In the genomic region with DNA sequence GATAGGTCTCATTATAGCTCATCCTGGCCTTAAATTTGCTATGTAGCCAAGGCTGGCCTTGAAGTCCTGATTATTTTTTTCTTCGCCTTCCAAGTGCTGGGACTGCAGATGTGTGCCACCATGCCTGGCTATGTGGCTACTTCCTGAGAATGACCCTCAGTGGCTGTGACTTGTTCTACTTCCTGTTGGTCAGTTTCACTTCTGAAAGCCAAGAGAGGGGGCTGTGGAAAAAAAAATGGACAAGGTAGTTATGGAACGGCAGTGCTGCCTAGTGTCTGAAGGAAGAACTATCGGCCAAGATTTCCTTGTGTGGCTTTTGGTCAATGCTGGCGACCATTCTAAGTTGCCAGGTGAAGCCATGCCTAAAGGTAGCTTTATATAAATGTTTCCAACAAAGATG, we compare ENCODE assay signal across 31 mouse cellular contexts. TPM values are rescaled to one million over a fixed set of nuclear protein-coding genes. Genes with fewer than 3 reads are reported as not detected.
DNase-seq lines count a peak whose midpoint lies in the region; ATAC-seq and TF ChIP-seq lines count a peak whose summit lies in the region.
"Had no signal": no experiment of that assay in that cellular context is flagged by ENCODE, and none has a peak within 500 bp of the region (broad histone marks: within the 10 kb centered on the region; RNA-seq: fewer than 3 reads in every experiment).

No protein-coding gene starts in this region.

- TF ChIP-seq CTCF in liver, postnatal 0 days (IDR thresholded peaks at IDR 0.05; ENCODE audit: low read depth): peak; percentile 21; the same call in 1 of the 2 replicates

- ATAC-seq in liver, embryonic 12.5 days: no peak
- ATAC-seq in liver, embryonic 11.5 days (replicated peaks; ENCODE audit: low FRiP score): no peak
- no peak for ATAC-seq in liver, postnatal 0 days
- ATAC-seq: forebrain, embryonic 16.5 days had no signal

- H3K27me3 ChIP-seq in heart, embryonic 10.5 days (ENCODE audit: insufficient read depth, poor library complexity, severe bottlenecking): no peaks in the 10 kb centered on the region
- no peaks in the 10 kb centered on the region for H3K27me3 ChIP-seq in liver, embryonic 12.5 days (replicated peaks)
- H3K27me3 ChIP-seq in liver, embryonic 11.5 days (replicated peaks; ENCODE audit: control insufficient read depth, insufficient read depth, low read length): no peaks in the 10 kb centered on the region
- no peaks in the 10 kb centered on the region for H3K27me3 ChIP-seq in liver, postnatal 0 days (ENCODE audit: insufficient read depth, low read length)
- H3K27me3 ChIP-seq: embryonic facial prominence, embryonic 13.5 days; heart, embryonic 15.5 days; hindbrain, embryonic 13.5 days; neural tube, embryonic 12.5 days; stomach, embryonic 15.5 days had no signal

- H3K9ac ChIP-seq in liver, embryonic 12.5 days: no peak overlapping the region
- H3K9ac ChIP-seq in liver, embryonic 11.5 days (ENCODE audit: low read depth, low read length): no peak overlapping the region
- H3K9ac ChIP-seq in liver, postnatal 0 days (replicated peaks): no peak overlapping the region
- H3K9ac ChIP-seq: embryonic facial prominence, embryonic 13.5 days; heart, embryonic 15.5 days; hindbrain, embryonic 13.5 days; lung, embryonic 14.5 days; neural tube, embryonic 12.5 days; stomach, embryonic 15.5 days had no signal

- peaks cover 23% of the 10 kb centered on the region for H3K36me3 ChIP-seq in heart, embryonic 10.5 days
- peaks cover 84% of the 10 kb centered on the region for H3K36me3 ChIP-seq in liver, embryonic 12.5 days
- peaks cover 5% of the 10 kb centered on the region; the same call in 1 of the 2 replicates for H3K36me3 ChIP-seq in liver, embryonic 11.5 days (ENCODE audit: control insufficient read depth, insufficient read depth, low read length)
- H3K36me3 ChIP-seq in liver, postnatal 0 days (replicated peaks; ENCODE audit: insufficient read depth, low read length): peaks cover 32% of the 10 kb centered on the region

- WGBS in heart, embryonic 10.5 days: 86% methylated on average over 4 of the region's 4 CpGs
- 84% methylated on average over 4 of the region's 4 CpGs for WGBS in liver, embryonic 12.5 days (ENCODE audit: insufficient replicate concordance)
- WGBS in liver, embryonic 11.5 days: 82% methylated on average over 4 of the region's 4 CpGs
- WGBS in liver, postnatal 0 days (ENCODE audit: insufficient replicate concordance): 86% methylated on average over 4 of the region's 4 CpGs

- no peak overlapping the region for H3K4me3 ChIP-seq in heart, embryonic 10.5 days
- H3K4me3 ChIP-seq in liver, embryonic 12.5 days: no peak overlapping the region
- H3K4me3 ChIP-seq in liver, embryonic 11.5 days (ENCODE audit: low read depth, low read length): no peak overlapping the region
- no peak overlapping the region for H3K4me3 ChIP-seq in liver, postnatal 0 days (ENCODE audit: low read depth, low read length)
- H3K4me3 ChIP-seq: embryonic facial prominence, embryonic 13.5 days; forebrain, embryonic 10.5 days; heart, embryonic 15.5 days; hindbrain, embryonic 13.5 days; myocyte; neural tube, embryonic 12.5 days; stomach, embryonic 15.5 days had no signal

- no peaks in the 10 kb centered on the region for H3K9me3 ChIP-seq in heart, embryonic 10.5 days
- no peaks in the 10 kb centered on the region for H3K9me3 ChIP-seq in liver, embryonic 12.5 days (replicated peaks)
- no peaks in the 10 kb centered on the region for H3K9me3 ChIP-seq in liver, embryonic 11.5 days (ENCODE audit: control insufficient read depth, low read length)
- no peaks in the 10 kb centered on the region for H3K9me3 ChIP-seq in liver, postnatal 0 days (ENCODE audit: low read length)
- H3K9me3 ChIP-seq: embryonic facial prominence, embryonic 13.5 days; forebrain, embryonic 10.5 days; heart, embryonic 15.5 days; hindbrain, embryonic 13.5 days; neural tube, embryonic 12.5 days; stomach, embryonic 15.5 days had no signal

- peaks cover 57% of the 10 kb centered on the region for H3K4me1 ChIP-seq in heart, embryonic 10.5 days
- H3K4me1 ChIP-seq in liver, embryonic 12.5 days: peaks cover 60% of the 10 kb centered on the region
- H3K4me1 ChIP-seq in liver, embryonic 11.5 days (replicated peaks; ENCODE audit: control insufficient read depth, insufficient read depth, low read length): peaks cover 34% of the 10 kb centered on the region
- peaks cover 21% of the 10 kb centered on the region for H3K4me1 ChIP-seq in liver, postnatal 0 days (ENCODE audit: insufficient read depth)
- H3K4me1 ChIP-seq: embryonic facial prominence, embryonic 13.5 days; neural tube, embryonic 12.5 days; stomach, embryonic 15.5 days had no signal

- 0 out of 2 replicates have a peak overlapping the region, but pooled peaks have one; percentile 30 for H3K27ac ChIP-seq in heart, embryonic 10.5 days
- H3K27ac ChIP-seq in liver, embryonic 12.5 days: peak overlapping the region; percentile 80
- no peak overlapping the region for H3K27ac ChIP-seq in liver, embryonic 11.5 days (ENCODE audit: low read depth, low read length)
- no peak overlapping the region for H3K27ac ChIP-seq in liver, postnatal 0 days (ENCODE audit: low read depth)
- H3K27ac ChIP-seq: embryonic facial prominence, embryonic 13.5 days; forebrain, embryonic 10.5 days; heart, embryonic 15.5 days; hindbrain, embryonic 13.5 days; neural tube, embryonic 12.5 days; stomach, embryonic 15.5 days had no signal

- no peak for DNase-seq in heart, embryonic 10.5 days (ENCODE audit: low spot score)
- no peak for DNase-seq in heart, postnatal 4 days
- DNase-seq in liver, embryonic 11.5 days (ENCODE audit: low spot score): no peak
- DNase-seq in liver, postnatal 0 days: no peak
- DNase-seq in ovary, postnatal 14 days (ENCODE audit: low spot score): no peak
- no peak for DNase-seq in yolk sac, embryonic 10.5 days (ENCODE audit: low spot score)
- DNase-seq: adrenal gland, postnatal 14 days; cerebellum, adult 18-20 months; cerebellum, postnatal 10 days; gastrocnemius, postnatal 10 days; kidney, adult 2 months; kidney, postnatal 36 days; lung, embryonic 14.5 days; lung, postnatal 14 days; retina, postnatal 1 day; right cerebral cortex, postnatal 25 days; thymus, postnatal 14 days had no signal

- H3K4me2 ChIP-seq in liver, embryonic 12.5 days: peak overlapping the region; percentile 47
- H3K4me2 ChIP-seq in liver, embryonic 11.5 days: no peak overlapping the region
- H3K4me2 ChIP-seq in liver, postnatal 0 days (ENCODE audit: low read depth, low read length): no peak overlapping the region
- H3K4me2 ChIP-seq: embryonic facial prominence, embryonic 13.5 days; heart, embryonic 15.5 days; hindbrain, embryonic 13.5 days; lung, embryonic 14.5 days; midbrain, embryonic 11.5 days; neural tube, embryonic 12.5 days; stomach, embryonic 15.5 days had no signal

- no peak for TF ChIP-seq EP300 in liver, postnatal 0 days (IDR thresholded peaks at IDR 0.05; ENCODE audit: low read depth)

RNA-seq across cellular contexts. Expression of gene Smox, which starts 26.3 kb away (rescaled TPM):
- polyA plus RNA-seq in heart, embryonic 10.5 days (2016; fragmentation: Nextera tagmentation; extraction: Ambion mirVana): 26.1 and 28.0 TPM in 2 replicates
- total RNA-seq in heart, postnatal 4 days (2021): 10 to 100 TPM; 33.7 to 35.2 TPM
- 105 and 116 TPM in 2 replicates for polyA plus RNA-seq in liver, embryonic 12.5 days (2016; fragmentation: Nextera tagmentation; extraction: Ambion mirVana)
- polyA plus RNA-seq in liver, embryonic 11.5 days (2014; fragmentation: Nextera tagmentation; extraction: Ambion mirVana): 36.3 and 44.9 TPM in 2 replicates
- polyA plus RNA-seq in liver, postnatal 0 days (2015; fragmentation: Nextera tagmentation; extraction: Ambion mirVana): 56.7 and 60.8 TPM in 2 replicates

RNA-seq across cellular contexts. Expression of gene Adra1d, which starts 44.5 kb away (rescaled TPM):
- polyA plus RNA-seq in heart, embryonic 10.5 days (2016; fragmentation: Nextera tagmentation; extraction: Ambion mirVana): 0.21 and 0.59 TPM in 2 replicates
- 1 to 10 TPM; 2.8 to 3.8 TPM for total RNA-seq in heart, postnatal 4 days (2021)
- polyA plus RNA-seq in liver, embryonic 12.5 days (2016; fragmentation: Nextera tagmentation; extraction: Ambion mirVana): 1.3 and 1.4 TPM in 2 replicates
- polyA plus RNA-seq in liver, embryonic 11.5 days (2014; fragmentation: Nextera tagmentation; extraction: Ambion mirVana): 1.1 and 1.5 TPM in 2 replicates
- polyA plus RNA-seq in liver, postnatal 0 days (2015; fragmentation: Nextera tagmentation; extraction: Ambion mirVana): 0.09 and 0.17 TPM in 2 replicates
- total RNA-seq: common myeloid progenitor, adult 5-6 weeks; liver, adult 2 months; megakaryocyte progenitor cell, adult 5-6 weeks had no signal
- polyA plus RNA-seq: limb, embryonic 11.5 days had no signal

Comparison
In these comparisons a context has a peak if more than half of its experiments do, and no peak if none do; other contexts are left out.
1. H3K27ac ChIP-seq: peak in heart, embryonic 10.5 days (single experiment) and liver, embryonic 12.5 days (single experiment); none in liver, embryonic 11.5 days (single experiment) and liver, postnatal 0 days (single experiment).